Mouse (Mus musculus) limb, embryonic 13.5 days (tissue): Measurements from ENCODE around the gene Acss2. TPM values are rescaled to one million over a fixed set of nuclear protein-coding genes. Genes with fewer than 3 reads are reported as not detected.

Experiments
- ATAC-seq: fragments of 200-750 bp; cut with Nextera tagmentation; 2 replicates; pipeline ENCODE4 v1.8.0; 2017; ENCODE audit warnings: low read depth, moderate number of reproducible peaks, moderate TSS enrichment; ENCODE audit not compliant: low FRiP score
- H3K27ac ChIP-seq: fragments of 300-500 bp; sonication (generic); 2 replicates; pipeline ENCODE4 v1.5.1; 2015; ENCODE audit warnings: inconsistent platforms, mild to moderate bottlenecking, moderate library complexity
- H3K27me3 ChIP-seq: fragments of 300-500 bp; sonication (generic); 2 replicates; pipeline ENCODE4 v1.6.1; 2015; ENCODE audit warnings: mild to moderate bottlenecking, inconsistent platforms
- H3K36me3 ChIP-seq: fragments of 300-500 bp; sonication (generic); 2 replicates; pipeline ENCODE4 v1.6.1; 2015; ENCODE audit warnings: inconsistent platforms, mild to moderate bottlenecking, moderate library complexity
- H3K4me1 ChIP-seq: fragments of 300-500 bp; sonication (generic); 2 replicates; pipeline ENCODE4 v1.6.1; 2015; ENCODE audit warnings: inconsistent platforms
- H3K4me2 ChIP-seq: fragments of 300-500 bp; sonication (generic); replicated peaks from 2 replicates; pipeline ENCODE4 v1.6.1; 2015; ENCODE audit warnings: inconsistent platforms, mild to moderate bottlenecking, moderate library complexity
- H3K4me3 ChIP-seq: fragments of 300-500 bp; sonication (generic); 2 replicates; pipeline ENCODE4 v1.5.1; 2015; ENCODE audit warnings: moderate library complexity, mild to moderate bottlenecking, inconsistent platforms
- H3K9ac ChIP-seq: fragments of 300-500 bp; sonication (generic); 2 replicates; pipeline ENCODE4 v1.6.1; 2015; ENCODE audit warnings: mild to moderate bottlenecking, inconsistent platforms
- H3K9me3 ChIP-seq: fragments of 300-500 bp; sonication (generic); 2 replicates; pipeline ENCODE4 v1.6.1; 2016; ENCODE audit warnings: inconsistent platforms
- WGBS: fragments of 180-500 bp; shearing (Covaris S2); methylation state at CpG from one replicate; pipeline ENCODE4 v1.1.7; 2015; 5-methylcytosine and 5-hydroxymethylcytosine counted together
- polyA plus RNA-seq: library from polyadenylated mRNA; unstranded; fragments of >200 nt; fragmentation: Nextera tagmentation; extraction: Ambion mirVana; gene quantifications from 2 replicates; pipeline ENCODE4 v1.2.1, GENCODE M21; 2015

The Acss2 gene
- 13.0 and 13.2 TPM in 2 replicates for polyA plus RNA-seq

- Histone ChIP-seq H3K27ac (peak within 1 kb of the TSS; percentile 52), H3K9me3 (no peaks in the 10 kb centered on the region), H3K4me2 (peak within 1 kb of the TSS; percentile 83), H3K4me1 (peaks cover 19% of the 10 kb centered on the region), H3K4me3 (peak within 1 kb of the TSS; percentile 72), H3K36me3 (no peaks in the 10 kb centered on the region), H3K27me3 (peaks cover 19% of the 10 kb centered on the region), H3K9ac (peak within 1 kb of the TSS; percentile 77)
- WGBS: 5% methylated on average over 70 of the region's 70 CpGs
- peak; percentile 99 for ATAC-seq
These were observed at the start of gene Acss2, which contains the start of gene Ggt7 for GRCm38 (mm10) chr2:155517455-155518423. Gene Acss2, plus strand, starts transcription at chr2:155517948. Gene Ggt7, minus strand, starts transcription at chr2:155518237.

GRCm38 (mm10) chr2:155472671-155473569 is 44.8 kb upstream of the Acss2 start:
- Histone ChIP-seq H3K27me3 (no peaks in the 10 kb centered on the region), H3K4me2 (peak overlapping the region; percentile 86), H3K9ac (peak overlapping the region; percentile 98), H3K4me1 (peaks cover 36% of the 10 kb centered on the region), H3K27ac (peak overlapping the region; percentile 85), H3K4me3 (peak overlapping the region; percentile 84), H3K36me3 (no peaks in the 10 kb centered on the region), H3K9me3 (no peaks in the 10 kb centered on the region)
- WGBS: 1% methylated on average over 36 of the region's 71 CpGs
- peak; percentile 80 for ATAC-seq

GRCm38 (mm10) chr2:155473570-155474088 is 44.1 kb upstream of the Acss2 start, which contains the start of gene Ncoa6:
Gene Ncoa6, minus strand, starts transcription at chr2:155473894.
- ATAC-seq: peak; percentile 72; the same call in 1 of the 2 replicates
- no peaks in the 10 kb centered on the region for H3K36me3 ChIP-seq
- H3K9ac ChIP-seq: peak within 1 kb of the TSS; percentile 98
- no peaks in the 10 kb centered on the region for H3K9me3 ChIP-seq
- H3K27ac ChIP-seq: peak within 1 kb of the TSS; percentile 85
- H3K4me3 ChIP-seq: peak within 1 kb of the TSS; percentile 84
- no peaks in the 10 kb centered on the region for H3K27me3 ChIP-seq
- WGBS: under 1% methylated on average over 70 of the region's 72 CpGs
- H3K4me2 ChIP-seq: peak within 1 kb of the TSS; percentile 86
- H3K4me1 ChIP-seq: peaks cover 33% of the 10 kb centered on the region

- 42% methylated on average over 3 of the region's 3 CpGs for WGBS
- Histone ChIP-seq H3K4me2 (no peak overlapping the region), H3K9ac (no peak overlapping the region)
These were observed 35.7 kb upstream of the Acss2 start for GRCm38 (mm10) chr2:155482021-155482420.

GRCm38 (mm10) chr2:155490998-155491397 is 26.8 kb upstream of the Acss2 start:
- H3K9me3 ChIP-seq: no peaks in the 10 kb centered on the region
- WGBS: 94% methylated on average over 6 of the region's 6 CpGs
- no peak overlapping the region for H3K9ac ChIP-seq
- H3K4me3 ChIP-seq: no peak overlapping the region
- no peak overlapping the region for H3K27ac ChIP-seq
- H3K4me2 ChIP-seq: no peak overlapping the region
- no peak for ATAC-seq
- H3K36me3 ChIP-seq: no peaks in the 10 kb centered on the region
- no peaks in the 10 kb centered on the region for H3K4me1 ChIP-seq
- H3K27me3 ChIP-seq: no peaks in the 10 kb centered on the region

More at GRCm38 (mm10) chr2:155482021-155482420, 35.7 kb upstream of the Acss2 start:
- peaks cover 4% of the 10 kb centered on the region; the same call in 1 of the 2 replicates for H3K9me3 ChIP-seq
- H3K4me1 ChIP-seq: no peaks in the 10 kb centered on the region
- no peaks in the 10 kb centered on the region for H3K27me3 ChIP-seq
- H3K36me3 ChIP-seq: no peaks in the 10 kb centered on the region
- no peak for ATAC-seq
- H3K4me3 ChIP-seq: no peak overlapping the region
- no peak overlapping the region for H3K27ac ChIP-seq

GRCm38 (mm10) chr2:155502596-155502995 is 15.2 kb upstream of the Acss2 start:
- Histone ChIP-seq H3K27ac (no peak overlapping the region), H3K4me3 (no peak overlapping the region), H3K9me3 (no peaks in the 10 kb centered on the region), H3K9ac (no peak overlapping the region), H3K4me2 (no peak overlapping the region), H3K27me3 (no peaks in the 10 kb centered on the region), H3K4me1 (peaks cover 11% of the 10 kb centered on the region), H3K36me3 (peaks cover 3% of the 10 kb centered on the region; the same call in 1 of the 2 replicates)
- WGBS: 86% methylated on average over 7 of the region's 7 CpGs
- no peak for ATAC-seq

- peaks cover 3% of the 10 kb centered on the region; the same call in 1 of the 2 replicates for H3K36me3 ChIP-seq
- no peak; the same call in 1 of the 2 replicates for ATAC-seq
- H3K4me1 ChIP-seq: peaks cover 11% of the 10 kb centered on the region
- no peaks in the 10 kb centered on the region for H3K9me3 ChIP-seq
- no peak overlapping the region for H3K9ac ChIP-seq
- no peaks in the 10 kb centered on the region for H3K27me3 ChIP-seq
- no peak overlapping the region for H3K27ac ChIP-seq
- 52% methylated on average over 13 of the region's 13 CpGs for WGBS
- H3K4me3 ChIP-seq: no peak overlapping the region
- H3K4me2 ChIP-seq: no peak overlapping the region; the same call in 1 of the 2 replicates
These were observed 13.1 kb upstream of the Acss2 start for GRCm38 (mm10) chr2:155504440-155505355.

- 90% methylated on average over 9 of the region's 9 CpGs for WGBS
- no peak overlapping the region for H3K9ac ChIP-seq
- no peak overlapping the region for H3K4me3 ChIP-seq
- no peak for ATAC-seq
- H3K27me3 ChIP-seq: no peaks in the 10 kb centered on the region
- peaks cover 3% of the 10 kb centered on the region; the same call in 1 of the 2 replicates for H3K36me3 ChIP-seq
- H3K9me3 ChIP-seq: no peaks in the 10 kb centered on the region
- H3K27ac ChIP-seq: no peak overlapping the region
- peaks cover 11% of the 10 kb centered on the region for H3K4me1 ChIP-seq
- no peak overlapping the region for H3K4me2 ChIP-seq
These were observed 11.9 kb upstream of the Acss2 start for GRCm38 (mm10) chr2:155505811-155506210.

GRCm38 (mm10) chr2:155507721-155508470 is 9.9 kb upstream of the Acss2 start:
- Histone ChIP-seq H3K4me1 (peaks cover 11% of the 10 kb centered on the region), H3K9me3 (no peaks in the 10 kb centered on the region), H3K9ac (no peak overlapping the region), H3K27ac (no peak overlapping the region), H3K4me3 (no peak overlapping the region), H3K27me3 (no peaks in the 10 kb centered on the region), H3K4me2 (no peak overlapping the region), H3K36me3 (peaks cover 3% of the 10 kb centered on the region; the same call in 1 of the 2 replicates)
- 70% methylated on average over 10 of the region's 10 CpGs for WGBS
- ATAC-seq: no peak

GRCm38 (mm10) chr2:155512479-155512878 is 5.3 kb upstream of the Acss2 start:
- Histone ChIP-seq H3K9ac (no peak overlapping the region), H3K27me3 (peaks cover 19% of the 10 kb centered on the region), H3K27ac (no peak overlapping the region), H3K9me3 (no peaks in the 10 kb centered on the region), H3K4me1 (peaks cover 12% of the 10 kb centered on the region), H3K36me3 (no peaks in the 10 kb centered on the region), H3K4me2 (no peak overlapping the region), H3K4me3 (no peak overlapping the region)
- 54% methylated on average over 4 of the region's 4 CpGs for WGBS
- ATAC-seq: no peak
